ENCODE assay signal across 16 mouse cellular contexts in genomic region chr3:133321928-133322327, GRCm38 (mm10).
"Had no signal": no experiment of that assay in that cellular context is flagged by ENCODE, and none has a peak within 500 bp of the region (broad histone marks: within the 10 kb centered on the region; RNA-seq: fewer than 3 reads in every experiment).

No protein-coding gene starts in this region.

- H3K9ac ChIP-seq: heart, embryonic 12.5 days; intestine, embryonic 15.5 days; liver, embryonic 13.5 days; liver, embryonic 15.5 days had no signal

- DNase-seq: gastrocnemius, adult 2 months; gastrocnemius, postnatal 25 days; heart, postnatal 10 days; kidney, adult 18-20 months; layer of hippocampus, adult 9-11 months; layer of hippocampus, postnatal 36 days; liver, embryonic 13.5 days had no signal

- H3K4me2 ChIP-seq: heart, embryonic 12.5 days; intestine, embryonic 15.5 days; liver, embryonic 11.5 days; liver, embryonic 13.5 days; liver, embryonic 15.5 days had no signal

- ATAC-seq: forebrain, embryonic 16.5 days; inflammation-experienced regulatory T-cells, adult 6 months; intestine, embryonic 15.5 days; intestine, postnatal 0 days had no signal

- H3K27me3 ChIP-seq: heart, embryonic 12.5 days; intestine, embryonic 15.5 days; liver, embryonic 13.5 days; liver, embryonic 15.5 days had no signal

- H3K4me3 ChIP-seq: gastrocnemius, adult 2 months; heart, embryonic 10.5 days; heart, embryonic 12.5 days; hindbrain, embryonic 10.5 days; intestine, embryonic 15.5 days; liver, embryonic 13.5 days; liver, embryonic 15.5 days had no signal

- H3K27ac ChIP-seq: gastrocnemius, adult 2 months; heart, embryonic 10.5 days; hindbrain, embryonic 10.5 days; intestine, embryonic 15.5 days; liver, embryonic 13.5 days; liver, embryonic 15.5 days had no signal

- H3K36me3 ChIP-seq: intestine, embryonic 15.5 days had no signal

- H3K4me1 ChIP-seq: heart, embryonic 12.5 days; intestine, embryonic 15.5 days; liver, embryonic 13.5 days; liver, embryonic 15.5 days had no signal

- H3K9me3 ChIP-seq: heart, embryonic 10.5 days; intestine, embryonic 15.5 days; liver, embryonic 13.5 days; liver, embryonic 15.5 days had no signal
